Mouse (Mus musculus) bone marrow, adult 2 months (tissue): ENCODE results near the gene Aatf. TPM values are rescaled to one million over a fixed set of nuclear protein-coding genes. Genes with fewer than 3 reads are reported as not detected.

Experiments
- H3K27ac ChIP-seq: fragments of 200-500 bp; 2 replicates; pipeline ENCODE4 v1.5.1; 2012; ENCODE audit warnings: low read depth, mild to moderate bottlenecking, control low read depth, inconsistent platforms, low read length; ENCODE audit not compliant: control insufficient read depth, poor library complexity, insufficient read depth
- H3K4me1 ChIP-seq: fragments of 200-500 bp; 2 replicates; pipeline ENCODE4 v1.6.1; 2011; ENCODE audit warnings: low read length; ENCODE audit not compliant: control insufficient read depth, insufficient read depth
- H3K4me3 ChIP-seq: fragments of 200-500 bp; replicated peaks from 2 replicates; pipeline ENCODE3; 2011; ENCODE audit warnings: mild to moderate bottlenecking, low read depth, low read length, control low read depth; ENCODE audit not compliant: control insufficient read depth
- CTCF ChIP-seq: fragments of 200-500 bp; IDR thresholded peaks from 2 replicates; pipeline ENCODE4 v1.5.1; 2011; ENCODE audit warnings: low read length, control low read depth; ENCODE audit not compliant: control insufficient read depth, insufficient read depth
- POLR2A ChIP-seq: fragments of 200-500 bp; IDR thresholded peaks from 2 replicates; pipeline ENCODE4 v1.6.1; 2011; ENCODE audit warnings: low read depth, mild to moderate bottlenecking, control low read depth, low read length, borderline replicate concordance; ENCODE audit not compliant: control insufficient read depth
- WGBS: fragments of 180-500 bp; shearing (Covaris S2); methylation state at CpG from one replicate; pipeline ENCODE4 v1.1.7; 2018; 5-methylcytosine and 5-hydroxymethylcytosine counted together
- polyA plus RNA-seq: library from polyadenylated mRNA; stranded (reverse); fragments of >200 nt; gene quantifications from 2 replicates; pipeline ENCODE4 v1.2.4, GENCODE M21; 2011; ENCODE audit warnings: low replicate concordance; ENCODE audit not compliant: missing spikeins, insufficient read depth, insufficient read length

Gene Aatf
- polyA plus RNA-seq, 1 experiment, result 26.2 TPM

DNA sequence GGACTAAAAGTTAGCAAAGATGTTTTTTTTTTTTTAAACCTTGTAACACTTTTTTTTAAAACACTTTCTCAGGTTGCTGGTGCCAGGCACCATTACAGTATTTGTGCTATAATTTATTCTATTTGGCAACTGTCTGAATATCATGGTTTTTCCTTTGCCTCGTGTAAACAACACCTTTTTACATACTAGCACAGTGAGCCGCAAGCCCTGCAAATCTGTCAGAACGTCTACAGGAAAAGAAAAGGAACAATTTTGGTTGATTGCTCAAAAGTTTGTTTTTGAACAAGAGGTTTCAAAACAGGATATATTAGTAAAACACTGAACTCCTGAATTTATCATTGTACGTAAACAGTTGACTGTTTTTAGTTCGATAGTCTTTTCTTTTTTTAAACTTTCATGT lies 4.9 kb upstream of the Aatf start:
- 42% methylated on average over 5 of the region's 5 CpGs for WGBS
- no peaks in the 10 kb centered on the region for H3K4me1 ChIP-seq
- no peak for TF ChIP-seq CTCF
- no peak for TF ChIP-seq POLR2A
- no peak overlapping the region for H3K4me3 ChIP-seq
- H3K27ac ChIP-seq, result no peak overlapping the region

- 35% methylated on average over 2 of the region's 2 CpGs for WGBS
- no peak overlapping the region for H3K4me3 ChIP-seq
- TF ChIP-seq CTCF, result no peak
- TF ChIP-seq POLR2A, result no peak
- no peaks in the 10 kb centered on the region for H3K4me1 ChIP-seq
- no peak overlapping the region for H3K27ac ChIP-seq
Observed at GRCm38 (mm10) chr11:84517431-84517830, 4.1 kb upstream of the Aatf start.

DNA sequence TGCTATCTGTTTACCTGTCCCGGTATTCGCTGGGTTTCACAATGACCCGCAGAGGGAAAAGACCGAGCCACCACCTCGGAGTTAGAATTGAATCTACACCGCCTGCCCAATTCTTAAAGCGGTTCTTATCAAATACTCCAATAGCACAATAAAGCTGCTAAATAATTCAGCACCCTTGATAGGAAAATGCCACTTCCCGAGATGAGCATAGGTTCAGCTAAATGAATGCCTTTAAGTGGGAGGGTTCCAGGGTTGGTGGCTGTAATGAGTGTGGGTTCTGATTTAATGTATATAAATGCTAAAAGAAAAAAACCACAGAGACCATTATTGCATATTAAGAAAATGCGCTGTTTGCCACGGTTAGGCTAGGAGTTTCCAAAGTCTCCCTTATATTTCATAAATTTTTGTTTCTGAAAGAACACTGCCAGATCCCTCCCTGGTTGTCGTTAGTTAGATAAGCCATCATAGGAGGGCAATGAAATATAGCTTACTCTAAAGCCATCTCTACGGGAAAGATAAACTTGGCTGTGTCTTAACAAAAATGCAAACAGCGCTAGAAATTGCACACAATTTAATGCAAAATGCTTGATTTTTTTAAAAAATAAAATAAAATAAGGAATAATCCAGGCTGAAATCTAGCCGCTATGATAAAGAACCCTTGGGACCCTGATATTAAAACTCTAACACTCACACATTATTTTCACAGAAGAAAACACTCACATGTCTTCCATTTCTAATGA lies 3.3 kb upstream of the Aatf start:
- Histone ChIP-seq H3K27ac (no peak overlapping the region), H3K4me3 (no peak overlapping the region), H3K4me1 (no peaks in the 10 kb centered on the region)
- 17% methylated on average over 14 of the region's 14 CpGs for WGBS
- TF ChIP-seq POLR2A (no peak), CTCF (no peak)

DNA sequence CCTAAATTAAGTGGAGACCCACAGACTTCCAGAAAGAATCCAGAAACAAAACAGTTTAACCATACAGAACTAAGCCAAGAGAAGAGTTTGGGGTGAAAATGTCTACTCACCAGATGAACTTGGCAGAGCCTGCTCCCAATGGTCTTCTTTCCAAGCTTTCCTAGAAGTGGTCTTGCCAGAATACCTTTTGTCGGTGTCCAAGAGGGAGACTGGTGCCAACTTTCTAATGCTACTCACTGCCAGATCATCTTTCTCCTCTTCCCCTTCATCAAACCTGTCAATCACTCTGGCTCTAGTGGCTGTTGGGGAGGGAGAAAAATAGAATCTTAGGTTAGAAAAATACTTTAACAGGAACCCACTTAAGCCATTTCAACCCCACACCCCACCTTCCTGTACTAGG lies 1.3 kb downstream of the Aatf start:
- TF ChIP-seq POLR2A, result no peak
- no peak for TF ChIP-seq CTCF
- no peak overlapping the region for H3K27ac ChIP-seq
- H3K4me1 ChIP-seq, result no peaks in the 10 kb centered on the region
- WGBS, result 90% methylated on average over 1 of the region's 1 CpGs
- H3K4me3 ChIP-seq, result no peak overlapping the region

- Histone ChIP-seq H3K4me3 (no peak overlapping the region), H3K27ac (no peak overlapping the region), H3K4me1 (no peaks in the 10 kb centered on the region)
- no peak for TF ChIP-seq POLR2A
- TF ChIP-seq CTCF, result no peak
- WGBS, result 87% methylated on average over 1 of the region's 1 CpGs
Observed at GRCm38 (mm10) chr11:84504296-84504695, 9.0 kb downstream of the Aatf start.

DNA sequence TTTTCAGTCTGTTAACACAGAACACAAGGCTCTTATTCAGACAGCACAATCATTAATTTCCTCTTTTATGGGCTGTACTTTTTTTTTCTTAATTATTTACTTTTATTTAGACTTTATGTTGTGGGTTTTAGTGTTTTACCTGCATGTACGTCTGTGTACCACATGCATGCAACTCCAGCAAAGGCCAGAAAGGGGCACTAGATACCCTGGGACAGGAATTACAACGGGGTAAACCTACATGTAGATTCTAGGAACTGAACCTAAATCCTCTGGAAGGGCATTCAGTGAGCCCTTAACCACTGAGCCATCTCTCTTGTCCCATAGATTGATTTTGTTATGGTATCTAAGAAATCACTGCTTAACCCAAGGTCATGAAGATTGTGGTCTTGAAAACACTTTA lies 15.4 kb downstream of the Aatf start:
- no peak overlapping the region for H3K4me3 ChIP-seq
- H3K27ac ChIP-seq, result no peak overlapping the region
- WGBS, result 73% methylated on average over 2 of the region's 2 CpGs
- no peaks in the 10 kb centered on the region for H3K4me1 ChIP-seq
- TF ChIP-seq POLR2A, result no peak
- no peak for TF ChIP-seq CTCF

DNA sequence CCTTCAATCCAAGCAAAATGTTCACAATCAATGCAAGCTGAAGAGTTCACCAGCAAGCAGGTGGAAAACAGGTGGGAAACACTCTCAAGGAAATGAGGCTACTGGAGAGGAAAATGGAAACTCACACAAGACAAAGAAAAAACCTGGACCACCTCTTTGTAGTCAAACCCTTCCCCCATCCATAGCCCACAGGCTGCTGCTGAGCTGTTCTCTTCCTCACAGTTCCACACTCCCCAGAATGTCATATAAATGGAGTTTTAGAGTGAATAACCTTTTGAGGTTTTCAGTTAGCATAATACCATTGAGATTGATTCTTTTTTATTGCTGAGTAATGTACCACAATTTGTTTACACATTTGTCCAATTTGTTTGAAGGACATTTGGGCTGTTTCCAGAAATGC lies 16.4 kb downstream of the Aatf start:
- Histone ChIP-seq H3K4me1 (no peaks in the 10 kb centered on the region), H3K27ac (no peak overlapping the region), H3K4me3 (no peak overlapping the region)
- TF ChIP-seq POLR2A (no peak), CTCF (no peak)

DNA sequence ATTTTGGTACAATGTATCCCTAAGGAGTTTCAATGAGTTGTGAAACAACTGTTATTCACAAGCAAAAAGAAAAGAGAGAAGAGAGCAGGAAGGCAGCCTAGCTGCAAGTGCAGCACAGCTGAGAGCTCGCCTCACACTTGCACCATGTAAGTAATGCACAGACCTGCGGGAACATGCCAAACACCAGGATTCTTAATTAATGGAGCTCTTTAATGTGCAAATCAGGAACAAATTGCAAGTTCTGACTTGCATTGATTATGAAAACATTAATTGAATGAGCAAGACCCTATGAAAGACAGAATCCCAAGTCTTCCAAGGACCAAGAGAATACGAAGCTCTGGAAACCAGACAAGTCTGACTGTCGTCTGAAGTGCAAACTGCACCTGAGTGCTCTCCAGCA lies 17.5 kb downstream of the Aatf start:
- Histone ChIP-seq H3K27ac (no peak overlapping the region), H3K4me3 (no peak overlapping the region), H3K4me1 (no peaks in the 10 kb centered on the region)
- TF ChIP-seq POLR2A (no peak), CTCF (no peak)
- 87% methylated on average over 4 of the region's 4 CpGs for WGBS

DNA sequence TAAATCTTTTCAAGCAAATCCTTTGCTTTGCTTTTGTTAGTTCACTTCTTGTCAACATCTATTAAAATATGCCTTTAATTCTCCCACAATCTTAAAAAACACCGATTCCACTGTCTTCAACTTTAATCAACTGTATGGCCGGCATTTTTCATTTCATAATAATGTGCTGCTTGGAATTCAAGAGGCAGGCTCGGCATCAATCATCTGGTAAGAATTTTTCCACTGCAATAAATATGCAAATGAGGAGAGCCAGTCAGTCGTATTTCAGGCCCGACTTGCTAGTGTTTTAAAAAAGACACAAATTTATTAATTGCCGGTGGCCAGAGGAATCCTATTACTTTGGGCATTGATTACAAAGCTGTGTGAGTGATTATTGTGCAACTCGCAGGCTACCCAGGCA lies 31.7 kb downstream of the Aatf start:
- Histone ChIP-seq H3K4me3 (no peak overlapping the region), H3K27ac (no peak overlapping the region), H3K4me1 (no peaks in the 10 kb centered on the region)
- WGBS, result 82% methylated on average over 7 of the region's 7 CpGs
- TF ChIP-seq POLR2A (no peak), CTCF (no peak)
